Mouse (Mus musculus): ENCODE data around the gene Pde9a. TPM values are rescaled to one million over a fixed set of nuclear protein-coding genes. Genes with fewer than 3 reads are reported as not detected.

Gene Pde9a
- total RNA-seq, 2 experiments from 2014 or later, result 23.5 to 24.8 TPM

DNA sequence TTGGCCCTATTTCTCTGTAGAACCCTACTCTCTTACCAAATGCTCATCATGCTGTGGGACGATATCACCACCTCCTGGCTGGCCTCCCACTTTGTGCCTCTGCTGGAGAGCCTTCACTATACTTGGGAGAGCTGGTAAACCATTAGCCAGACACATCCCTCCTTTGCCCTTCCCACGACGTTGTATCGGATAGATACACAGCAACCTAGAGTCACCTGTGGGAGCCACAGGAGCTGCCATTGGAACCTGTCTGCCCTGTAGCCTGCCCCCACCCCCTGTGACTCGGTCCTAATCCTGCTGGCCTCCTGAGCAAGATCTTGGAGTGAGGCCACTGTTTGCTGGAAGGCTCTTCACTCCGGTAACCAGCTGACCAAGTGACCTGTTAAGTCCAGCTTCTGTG, 2.7 kb upstream of the Pde9a start:
- intact Hi-C loops (cut with DNase I), result no loop called here

GRCm38 (mm10) chr17:31384968-31385627, 912 bp upstream of the Pde9a start:
- intact Hi-C loops (cut with DNase I), result no loop called here
- DNase-seq (ENCODE audit: low spot score in 2 of 2), result no peak

More for the DNA sequence above, 2.7 kb upstream of the Pde9a start:
- no peak for DNase-seq (ENCODE audit: low spot score in 2 of 2)

DNA sequence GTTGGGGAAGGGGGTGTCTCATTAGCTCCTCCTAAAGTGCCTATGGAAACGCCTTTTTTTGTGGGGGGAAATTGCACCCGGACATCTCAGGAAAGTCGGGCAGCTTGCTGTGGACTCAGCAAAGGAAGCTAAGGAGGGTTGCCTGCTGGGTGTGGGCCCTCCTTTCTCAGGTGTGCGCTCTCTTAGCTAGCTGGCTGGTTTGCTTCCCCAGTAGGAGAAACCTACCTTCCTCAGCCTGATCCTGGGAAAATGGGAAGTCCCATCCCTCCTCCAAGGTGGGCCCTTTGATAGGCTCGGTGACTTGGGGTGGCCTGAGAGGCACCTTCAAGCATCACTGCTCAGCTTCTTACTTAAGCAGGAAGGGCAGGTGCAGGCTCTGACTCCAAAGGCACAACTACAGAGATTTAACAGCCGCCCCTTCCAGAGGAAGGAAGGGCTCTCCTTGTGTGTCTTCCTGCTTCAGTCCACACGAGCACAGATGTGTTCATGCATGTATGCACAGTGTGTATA, 811 bp downstream of the Pde9a start:
- no peak for DNase-seq (ENCODE audit: low spot score in 2 of 2)
- intact Hi-C loops (cut with DNase I), result no loop called here

DNA sequence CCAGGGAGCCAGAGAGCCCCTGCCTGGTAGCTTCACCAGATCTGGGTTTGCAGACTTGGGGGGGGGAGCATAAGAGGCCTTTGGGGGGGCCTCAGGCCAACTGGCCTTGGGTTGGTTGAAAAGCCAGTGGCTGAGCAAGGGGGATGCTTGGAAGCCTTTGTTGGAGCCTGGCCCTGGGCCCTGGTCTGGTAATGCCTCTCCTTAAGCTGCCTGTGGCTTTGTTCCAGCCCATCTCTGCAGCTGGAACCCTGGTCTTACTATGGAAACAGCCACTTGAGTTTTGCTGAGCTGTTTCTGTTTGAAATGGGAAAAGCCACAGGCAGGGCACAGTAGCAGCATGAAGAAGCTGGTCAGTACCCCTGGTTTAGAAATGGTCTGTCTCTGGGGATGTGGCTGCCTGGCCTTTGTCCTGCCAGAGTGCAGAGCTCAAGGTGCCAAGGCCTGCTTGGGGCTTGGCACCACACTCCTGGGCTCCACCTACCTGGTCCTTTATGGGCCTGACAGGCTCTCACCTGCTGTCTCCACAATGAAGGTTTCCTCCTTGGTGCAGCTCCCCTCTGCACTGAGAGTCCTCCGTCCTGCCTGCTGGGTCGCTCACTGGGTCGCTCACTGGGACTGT, 3.5 kb downstream of the Pde9a start:
- intact Hi-C loops (cut with DNase I), result no loop called here
- no peak for DNase-seq (ENCODE audit: low spot score in 2 of 2)

DNA sequence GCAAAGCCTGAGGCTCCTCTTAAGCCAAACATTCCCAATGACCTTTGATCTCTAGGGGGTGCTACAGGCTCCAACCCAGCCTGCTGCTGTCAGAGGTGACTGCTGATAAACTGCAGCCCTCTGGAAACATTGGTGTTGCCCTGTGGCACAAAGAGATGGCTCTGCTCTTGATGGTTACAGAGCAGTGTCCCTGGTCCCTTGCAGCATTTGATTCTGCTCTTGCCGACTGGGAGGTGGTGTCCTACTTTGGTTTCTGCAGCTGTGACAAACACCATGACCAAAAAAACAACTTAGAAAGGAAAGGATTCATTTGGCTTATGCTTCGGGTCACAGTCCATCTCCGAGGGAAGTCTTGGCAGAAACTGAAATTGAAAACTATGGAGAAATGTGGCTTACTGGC, 5.5 kb downstream of the Pde9a start:
- DNase-seq (ENCODE audit: low spot score in 2 of 2), result no peak
- intact Hi-C loops (cut with DNase I), result no loop called here

DNA sequence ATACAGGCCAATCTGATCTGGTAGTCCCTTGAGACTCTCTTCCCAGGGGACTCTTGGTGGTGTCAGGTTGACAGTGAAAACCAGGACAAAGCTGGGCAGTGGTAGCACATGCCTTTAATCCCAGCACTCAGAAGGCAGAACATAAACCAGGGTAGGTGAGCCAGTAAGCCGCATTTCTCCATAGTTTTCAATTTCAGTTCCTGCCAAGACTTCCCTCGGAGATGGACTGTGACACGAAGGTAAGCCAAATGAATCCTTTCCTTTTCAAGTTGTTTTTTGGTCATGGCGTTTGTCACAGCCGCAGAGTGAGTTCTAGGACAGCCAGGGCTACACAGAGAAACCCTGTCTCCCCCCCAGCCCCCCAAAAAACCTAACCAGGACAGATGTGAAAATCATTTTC, 6.0 kb downstream of the Pde9a start:
- no peak for DNase-seq (ENCODE audit: low spot score in 2 of 2)
- intact Hi-C loops (cut with DNase I), result loop anchor here (1.0 kb wide), 1 partner anchor 18 kb away; no protein-coding TSS in a partner anchor

- no peak for DNase-seq (ENCODE audit: low spot score in 2 of 2)
- intact Hi-C loops (cut with DNase I), result no loop called here
Observed at GRCm38 (mm10) chr17:31393811-31394210, 7.8 kb downstream of the Pde9a start.

GRCm38 (mm10) chr17:31400294-31400693, 14.3 kb downstream of the Pde9a start:
- intact Hi-C loops (cut with DNase I), result no loop called here
- peak in 1 of 2 experiments; percentile 56 for DNase-seq (ENCODE audit: low spot score in 2 of 2)

DNA sequence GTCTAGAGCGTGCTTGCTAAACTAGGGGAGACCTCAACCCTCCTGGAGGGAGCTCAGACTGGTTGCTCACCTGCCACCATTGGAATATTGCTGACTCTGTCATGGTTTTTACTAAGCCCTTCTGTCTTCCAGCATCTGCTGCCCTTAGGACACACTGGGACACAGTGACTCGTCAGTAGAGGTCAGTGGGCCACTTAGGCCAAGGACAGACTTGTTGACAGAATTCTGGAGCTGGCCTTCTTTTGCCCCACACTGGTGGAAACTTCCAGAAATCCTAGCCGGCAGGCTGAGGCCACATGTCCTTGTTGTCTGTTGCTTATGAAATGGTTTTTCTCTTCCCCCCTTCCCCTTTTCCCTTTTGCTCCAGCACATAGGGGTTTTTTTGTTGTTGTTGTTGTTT, 15.2 kb downstream of the Pde9a start:
- DNase-seq (ENCODE audit: low spot score in 2 of 2), result no peak
- intact Hi-C loops (cut with DNase I), result no loop called here

- intact Hi-C loops (cut with DNase I), result no loop called here
- DNase-seq (ENCODE audit: low spot score in 2 of 2), result no peak
Observed at GRCm38 (mm10) chr17:31402713-31403112, 16.7 kb downstream of the Pde9a start.

GRCm38 (mm10) chr17:31405694-31406227, 19.8 kb downstream of the Pde9a start:
- DNase-seq (ENCODE audit: low spot score in 2 of 2), result no peak
- intact Hi-C loops (cut with DNase I), result no loop called here

- intact Hi-C loops (cut with DNase I), result loop anchor here (1.0 kb wide), 1 partner anchor 18 kb away; no protein-coding TSS in a partner anchor
- DNase-seq (ENCODE audit: low spot score in 2 of 2), result no peak
Observed at GRCm38 (mm10) chr17:31409741-31410350, 23.8 kb downstream of the Pde9a start.

DNA sequence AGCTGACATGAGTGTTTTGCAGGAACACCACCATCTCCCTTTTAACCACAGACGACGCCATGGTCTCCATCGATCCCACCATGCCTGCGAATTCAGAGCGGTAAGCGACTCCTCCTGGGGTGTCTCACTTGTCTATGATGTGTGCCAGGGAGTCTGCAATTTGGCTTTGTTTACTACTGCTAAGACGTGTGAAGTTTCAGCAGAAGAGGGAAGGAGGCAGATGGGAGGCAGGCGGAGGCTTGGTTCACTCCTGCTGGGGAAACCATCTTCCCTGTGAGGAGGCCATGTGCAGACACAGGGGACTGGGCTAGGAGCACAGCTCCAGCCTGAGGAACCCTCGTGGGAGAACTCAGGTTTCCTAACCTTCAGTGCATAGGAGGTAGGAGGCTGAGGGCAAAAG, 29.2 kb downstream of the Pde9a start:
- peak; percentile 46 to 85 for DNase-seq (ENCODE audit: low spot score in 2 of 2)
- intact Hi-C loops (cut with DNase I), result no loop called here

- peak in 1 of 2 experiments; percentile 72 for DNase-seq (ENCODE audit: low spot score in 2 of 2)
Observed at GRCm38 (mm10) chr17:31418804-31419597, 33.0 kb downstream of the Pde9a start.

GRCm38 (mm10) chr17:31419598-31419950, 33.6 kb downstream of the Pde9a start:
- intact Hi-C loops (cut with DNase I), result no loop called here
- no peak for DNase-seq (ENCODE audit: low spot score in 2 of 2)

More at GRCm38 (mm10) chr17:31418804-31419597, 33.0 kb downstream of the Pde9a start:
- intact Hi-C loops (cut with DNase I), result no loop called here

DNA sequence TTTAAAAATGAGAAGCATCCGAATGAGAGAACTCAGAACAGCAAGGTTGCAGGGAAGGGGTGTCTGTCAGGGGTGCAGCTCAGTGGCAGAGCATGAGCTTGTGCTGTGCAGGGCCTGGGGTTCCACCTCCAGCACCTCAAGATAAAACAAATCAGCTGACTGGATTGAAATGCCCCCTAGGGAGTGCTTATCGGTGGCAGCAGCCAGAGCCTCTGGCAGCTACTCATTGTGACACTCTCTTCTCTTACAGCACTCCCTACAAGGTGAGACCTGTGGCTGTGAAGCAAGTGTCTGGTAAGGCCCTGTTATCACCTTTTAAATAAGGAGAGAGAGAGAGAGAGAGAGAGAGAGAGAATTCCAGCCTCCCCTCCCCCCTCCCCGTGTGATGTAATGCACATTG, 34.0 kb downstream of the Pde9a start:
- intact Hi-C loops (cut with DNase I), result no loop called here
- no peak for DNase-seq (ENCODE audit: low spot score in 2 of 2)

- intact Hi-C loops (cut with DNase I), result no loop called here
- no peak for DNase-seq (ENCODE audit: low spot score in 2 of 2)
Observed at GRCm38 (mm10) chr17:31420658-31421057, 34.6 kb downstream of the Pde9a start.

DNA sequence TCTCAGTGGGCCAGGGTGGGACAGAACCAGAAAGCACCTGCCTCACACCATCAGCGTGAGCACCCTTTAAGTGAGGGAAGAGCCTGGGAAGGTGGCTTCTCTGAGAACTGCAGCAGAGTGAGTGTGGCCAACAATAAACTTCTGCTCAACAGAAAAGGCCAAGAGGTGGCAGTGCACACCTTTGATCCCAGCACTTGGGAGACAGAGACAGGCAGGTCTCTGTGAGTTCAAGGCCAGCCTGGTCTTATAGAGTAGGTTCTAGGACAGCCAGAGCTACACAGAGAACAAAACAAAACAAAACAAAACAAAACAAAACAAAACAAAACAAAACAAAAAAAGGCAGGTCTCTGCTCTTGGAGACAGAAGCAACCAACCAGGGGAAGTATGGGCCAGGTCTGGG, 36.4 kb downstream of the Pde9a start:
- no peak for DNase-seq (ENCODE audit: low spot score in 2 of 2)
- intact Hi-C loops (cut with DNase I), result no loop called here

DNA sequence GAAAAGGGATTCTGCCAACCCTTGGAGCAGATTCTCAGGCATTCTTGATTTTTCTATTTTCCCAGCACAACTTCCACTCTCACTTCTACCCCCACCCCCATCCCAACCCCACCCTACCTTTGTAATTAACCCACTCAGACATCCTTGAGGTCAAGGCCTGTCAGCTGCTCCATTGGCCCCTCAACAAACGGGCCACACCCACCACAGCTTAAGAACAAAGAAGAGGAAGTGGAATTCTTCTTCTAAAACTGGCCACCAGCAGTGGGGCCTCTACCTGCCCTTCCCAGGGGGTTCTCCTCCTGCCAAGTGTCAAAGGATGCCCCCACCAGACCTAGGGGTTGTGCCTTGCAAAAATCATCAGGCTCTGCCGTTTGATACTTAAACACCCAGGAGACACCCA, 37.0 kb downstream of the Pde9a start:
- intact Hi-C loops (cut with DNase I), result no loop called here
- DNase-seq (ENCODE audit: low spot score in 2 of 2), result no peak

GRCm38 (mm10) chr17:31424358-31424757, 38.3 kb downstream of the Pde9a start:
- no peak for DNase-seq (ENCODE audit: low spot score in 2 of 2)
- intact Hi-C loops (cut with DNase I), result no loop called here
